Mouse (Mus musculus) heart, embryonic 15.5 days (tissue): ENCODE results near the gene Gm21885. TPM values are rescaled to one million over a fixed set of nuclear protein-coding genes. Genes with fewer than 3 reads are reported as not detected.
"Not testable (repeated sequence)": the region's sequence is repeated elsewhere in the genome, so short reads cannot be mapped to it uniquely, and the experiment has no call there.

Experiments used
- ATAC-seq: fragments of 200-750 bp; cut with Nextera tagmentation; replicated peaks from 2 replicates; pipeline ENCODE4 v1.8.0; 2017; ENCODE audit warnings: low read depth, moderate TSS enrichment; ENCODE audit not compliant: insufficient number of reproducible peaks, insufficient read depth, low FRiP score
- H3K27ac ChIP-seq: fragments of 300-500 bp; sonication (generic); 2 replicates; pipeline ENCODE4 v1.5.1; 2015; ENCODE audit warnings: mild to moderate bottlenecking, inconsistent platforms
- H3K27me3 ChIP-seq: fragments of 300-500 bp; sonication (generic); 2 replicates; pipeline ENCODE4 v1.6.1; 2015; ENCODE audit warnings: inconsistent platforms
- H3K36me3 ChIP-seq: fragments of 300-500 bp; sonication (generic); 2 replicates; pipeline ENCODE4 v1.6.1; 2015; ENCODE audit warnings: mild to moderate bottlenecking, inconsistent platforms
- H3K4me1 ChIP-seq: fragments of 300-500 bp; sonication (generic); replicated peaks from 2 replicates; pipeline ENCODE4 v1.6.1; 2015; ENCODE audit warnings: inconsistent platforms
- H3K4me2 ChIP-seq: fragments of 300-500 bp; sonication (generic); 2 replicates; pipeline ENCODE4 v1.6.1; 2015; ENCODE audit warnings: inconsistent platforms, mild to moderate bottlenecking, moderate library complexity
- H3K4me3 ChIP-seq: fragments of 300-500 bp; sonication (generic); 2 replicates; pipeline ENCODE4 v1.5.1; 2015; ENCODE audit warnings: mild to moderate bottlenecking, inconsistent platforms
- H3K9ac ChIP-seq: fragments of 300-500 bp; sonication (generic); 2 replicates; pipeline ENCODE4 v1.6.1; 2015; ENCODE audit warnings: mild to moderate bottlenecking, inconsistent platforms
- H3K9me3 ChIP-seq: fragments of 300-500 bp; sonication (generic); replicated peaks from 2 replicates; pipeline ENCODE4 v1.6.1; 2016; ENCODE audit warnings: inconsistent platforms
- WGBS: fragments of 180-500 bp; shearing (Covaris S2); methylation state at CpG from one replicate; pipeline ENCODE4 v1.1.7; 2015; ENCODE audit warnings: mixed read lengths; 5-methylcytosine and 5-hydroxymethylcytosine counted together
- polyA plus RNA-seq: library from polyadenylated mRNA; unstranded; fragments of >200 nt; fragmentation: Nextera tagmentation; extraction: Ambion mirVana; gene quantifications from 2 replicates; pipeline ENCODE4 v1.2.1, GENCODE M21; 2015

Gm21885 gene
- polyA plus RNA-seq, 1 experiment from 2014 or later, result not detected

GRCm38 (mm10) chr11:94245955-94246788 lies 35.5 kb upstream of the Gm21885 start, which contains the start of gene Wfikkn2:
TSS of gene Wfikkn2 (minus strand) at chr11:94246005.
- H3K4me3 ChIP-seq, result no peak within 1 kb of the TSS
- peaks cover 10% of the 10 kb centered on the region; the same call in 1 of the 2 replicates for H3K27me3 ChIP-seq
- no peak within 1 kb of the TSS for H3K4me2 ChIP-seq
- no peaks in the 10 kb centered on the region for H3K9me3 ChIP-seq
- peaks cover 30% of the 10 kb centered on the region for H3K4me1 ChIP-seq
- no peaks in the 10 kb centered on the region for H3K36me3 ChIP-seq
- H3K9ac ChIP-seq, result no peak within 1 kb of the TSS
- ATAC-seq, result peak; percentile 38; the same call in 1 of the 2 replicates
- H3K27ac ChIP-seq, result peak within 1 kb of the TSS; percentile 31
- WGBS, result 56% methylated on average over 17 of the region's 17 CpGs

- no peak overlapping the region for H3K4me2 ChIP-seq
- ATAC-seq, result no peak
- WGBS, result 51% methylated on average over 8 of the region's 8 CpGs
- H3K9ac ChIP-seq, result no peak overlapping the region
- no peaks in the 10 kb centered on the region for H3K9me3 ChIP-seq
- no peaks in the 10 kb centered on the region for H3K36me3 ChIP-seq
- H3K27ac ChIP-seq, result peak overlapping the region; percentile 31
- peaks cover 30% of the 10 kb centered on the region for H3K4me1 ChIP-seq
- no peak overlapping the region for H3K4me3 ChIP-seq
- peaks cover 5% of the 10 kb centered on the region; the same call in 1 of the 2 replicates for H3K27me3 ChIP-seq
These were observed 34.9 kb upstream of the Gm21885 start for GRCm38 (mm10) chr11:94246789-94247061.

GRCm38 (mm10) chr11:94253156-94253555 lies 28.5 kb upstream of the Gm21885 start:
- no peak overlapping the region for H3K9ac ChIP-seq
- H3K36me3 ChIP-seq, result no peaks in the 10 kb centered on the region
- H3K4me1 ChIP-seq, result no peaks in the 10 kb centered on the region; the same call in 1 of the 2 replicates
- ATAC-seq, result no peak
- H3K4me2 ChIP-seq, result no peak overlapping the region
- H3K27ac ChIP-seq, result no peak overlapping the region
- WGBS, result 69% methylated on average over 9 of the region's 9 CpGs
- H3K27me3 ChIP-seq, result no peaks in the 10 kb centered on the region
- no peaks in the 10 kb centered on the region for H3K9me3 ChIP-seq
- no peak overlapping the region for H3K4me3 ChIP-seq

GRCm38 (mm10) chr11:94253691-94254090 lies 28.0 kb upstream of the Gm21885 start:
- Histone ChIP-seq H3K9me3 (no peaks in the 10 kb centered on the region), H3K9ac (no peak overlapping the region), H3K27ac (no peak overlapping the region), H3K4me3 (no peak overlapping the region), H3K36me3 (no peaks in the 10 kb centered on the region), H3K27me3 (no peaks in the 10 kb centered on the region), H3K4me1 (no peaks in the 10 kb centered on the region; the same call in 1 of the 2 replicates), H3K4me2 (no peak overlapping the region)
- WGBS, result 81% methylated on average over 10 of the region's 10 CpGs
- ATAC-seq, result no peak

GRCm38 (mm10) chr11:94255733-94256132 lies 25.9 kb upstream of the Gm21885 start:
- WGBS, result 71% methylated on average over 5 of the region's 5 CpGs
- H3K9ac ChIP-seq, result no peak overlapping the region
- no peaks in the 10 kb centered on the region for H3K9me3 ChIP-seq
- no peak for ATAC-seq
- H3K4me1 ChIP-seq, result no peaks in the 10 kb centered on the region; the same call in 1 of the 2 replicates
- H3K27me3 ChIP-seq, result no peaks in the 10 kb centered on the region
- no peak overlapping the region for H3K4me2 ChIP-seq
- no peak overlapping the region for H3K4me3 ChIP-seq
- no peak overlapping the region for H3K27ac ChIP-seq
- H3K36me3 ChIP-seq, result no peaks in the 10 kb centered on the region

- no peaks in the 10 kb centered on the region for H3K9me3 ChIP-seq
- H3K27ac ChIP-seq, result no peak overlapping the region
- no peaks in the 10 kb centered on the region for H3K36me3 ChIP-seq
- no peak overlapping the region for H3K4me2 ChIP-seq
- no peaks in the 10 kb centered on the region for H3K27me3 ChIP-seq
- H3K4me1 ChIP-seq, result no peaks in the 10 kb centered on the region; the same call in 1 of the 2 replicates
- 56% methylated on average over 14 of the region's 14 CpGs for WGBS
- H3K4me3 ChIP-seq, result no peak overlapping the region
- no peak for ATAC-seq
- H3K9ac ChIP-seq, result no peak overlapping the region
These were observed 23.7 kb upstream of the Gm21885 start for GRCm38 (mm10) chr11:94257987-94258386.

- WGBS, result 75% methylated on average over 4 of the region's 4 CpGs
- H3K4me2 ChIP-seq, result no peak overlapping the region
- ATAC-seq, result no peak
- no peak overlapping the region for H3K9ac ChIP-seq
- H3K36me3 ChIP-seq, result no peaks in the 10 kb centered on the region
- H3K27me3 ChIP-seq, result no peaks in the 10 kb centered on the region
- no peak overlapping the region for H3K27ac ChIP-seq
- no peaks in the 10 kb centered on the region for H3K9me3 ChIP-seq
- H3K4me3 ChIP-seq, result no peak overlapping the region
- no peaks in the 10 kb centered on the region; the same call in 1 of the 2 replicates for H3K4me1 ChIP-seq
These were observed 21.9 kb upstream of the Gm21885 start for GRCm38 (mm10) chr11:94259814-94260213.

- Histone ChIP-seq H3K4me2 (no peak overlapping the region), H3K36me3 (no peaks in the 10 kb centered on the region), H3K4me1 (peaks cover 5% of the 10 kb centered on the region; the same call in 1 of the 2 replicates), H3K9me3 (no peaks in the 10 kb centered on the region), H3K4me3 (no peak overlapping the region), H3K27ac (no peak overlapping the region), H3K27me3 (no peaks in the 10 kb centered on the region), H3K9ac (no peak overlapping the region)
- no peak for ATAC-seq
- WGBS, result 61% methylated on average over 6 of the region's 6 CpGs
These were observed 19.9 kb upstream of the Gm21885 start for GRCm38 (mm10) chr11:94261585-94262370.

GRCm38 (mm10) chr11:94265134-94265785 lies 16.4 kb upstream of the Gm21885 start:
- Histone ChIP-seq H3K4me1 (0 out of 2 replicates have a peak, but pooled peaks cover 5% of the 10 kb centered on the region), H3K4me3 (peak overlapping the region; percentile 44), H3K9ac (peak overlapping the region; percentile 23), H3K9me3 (no peaks in the 10 kb centered on the region), H3K36me3 (no peaks in the 10 kb centered on the region), H3K27me3 (no peaks in the 10 kb centered on the region), H3K4me2 (peak overlapping the region; percentile 64), H3K27ac (peak overlapping the region; percentile 41)
- peak; percentile 28 for ATAC-seq
- WGBS, result 2% methylated on average over 18 of the region's 18 CpGs

- H3K27ac ChIP-seq, result not testable (repeated sequence)
- WGBS, result 65% methylated on average over 3 of the region's 3 CpGs
These were observed 15.5 kb upstream of the Gm21885 start for GRCm38 (mm10) chr11:94266155-94266554.

GRCm38 (mm10) chr11:94268761-94269160 lies 12.9 kb upstream of the Gm21885 start:
- no peak for ATAC-seq
- no peak overlapping the region for H3K27ac ChIP-seq
- H3K9ac ChIP-seq, result no peak overlapping the region
- H3K4me2 ChIP-seq, result no peak overlapping the region
- peaks cover 5% of the 10 kb centered on the region; the same call in 1 of the 2 replicates for H3K4me1 ChIP-seq
- no peaks in the 10 kb centered on the region for H3K9me3 ChIP-seq
- no peaks in the 10 kb centered on the region for H3K27me3 ChIP-seq
- no peak overlapping the region for H3K4me3 ChIP-seq
- no peaks in the 10 kb centered on the region for H3K36me3 ChIP-seq

More at GRCm38 (mm10) chr11:94266155-94266554, 15.5 kb upstream of the Gm21885 start:
- H3K36me3 ChIP-seq, ATAC-seq, H3K27me3 ChIP-seq, H3K4me3 ChIP-seq, H3K4me1 ChIP-seq, H3K9me3 ChIP-seq, H3K9ac ChIP-seq: not testable (repeated sequence)
- peak overlapping the region; percentile 64; the same call in 1 of the 2 replicates for H3K4me2 ChIP-seq
